Mouse (Mus musculus): Measurements from ENCODE around the gene Dctn1.
"Not testable (repeated sequence)": the region's sequence is repeated elsewhere in the genome, so short reads cannot be mapped to it uniquely, and the experiment has no call there.

Dctn1 gene

GRCm38 (mm10) chr6:83136881-83137575, 28.7 kb upstream of the Dctn1 start:
- no peak for DNase-seq

- no peak for DNase-seq
Observed at GRCm38 (mm10) chr6:83137576-83137950, 28.2 kb upstream of the Dctn1 start.

- DNase-seq, result no peak
Observed at GRCm38 (mm10) chr6:83138056-83138455, 27.7 kb upstream of the Dctn1 start.

- no peak for DNase-seq
Observed at GRCm38 (mm10) chr6:83140044-83140443, 25.7 kb upstream of the Dctn1 start.

- no peak for DNase-seq
Observed at GRCm38 (mm10) chr6:83141636-83142035, 24.1 kb upstream of the Dctn1 start.

GRCm38 (mm10) chr6:83142211-83142731, 23.4 kb upstream of the Dctn1 start:
- DNase-seq, result no peak

GRCm38 (mm10) chr6:83142886-83143285, 22.8 kb upstream of the Dctn1 start:
- no peak for DNase-seq

- no peak for DNase-seq
Observed at GRCm38 (mm10) chr6:83145209-83145608, 20.5 kb upstream of the Dctn1 start.

GRCm38 (mm10) chr6:83145805-83146204, 19.9 kb upstream of the Dctn1 start:
- no peak for DNase-seq

GRCm38 (mm10) chr6:83147280-83147679, 18.4 kb upstream of the Dctn1 start:
- no peak for DNase-seq

GRCm38 (mm10) chr6:83151721-83152120, 14.0 kb upstream of the Dctn1 start:
- DNase-seq, result no peak

- no peak for DNase-seq
Observed at GRCm38 (mm10) chr6:83153038-83153437, 12.7 kb upstream of the Dctn1 start.

GRCm38 (mm10) chr6:83153485-83153884, 12.2 kb upstream of the Dctn1 start:
- DNase-seq, result no peak

- DNase-seq, result no peak
Observed at GRCm38 (mm10) chr6:83155552-83156238, 10.0 kb upstream of the Dctn1 start.

- DNase-seq, result peak; percentile 67
Observed at GRCm38 (mm10) chr6:83156259-83156684, 9.4 kb upstream of the Dctn1 start, which contains the start of the genes Wdr54 and 1700003E16Rik. TSS of gene Wdr54 (minus strand) at chr6:83156397. TSS of gene 1700003E16Rik (plus strand) at chr6:83156404.

GRCm38 (mm10) chr6:83159456-83159855, 6.3 kb upstream of the Dctn1 start:
- not testable (repeated sequence) for DNase-seq

GRCm38 (mm10) chr6:83161442-83161841, 4.3 kb upstream of the Dctn1 start:
- DNase-seq, result no peak

- DNase-seq, result no peak
Observed at GRCm38 (mm10) chr6:83161921-83162641, 3.6 kb upstream of the Dctn1 start.

GRCm38 (mm10) chr6:83162701-83163100, 3.0 kb upstream of the Dctn1 start:
- DNase-seq, result peak; percentile 81

- no peak for DNase-seq
Observed at GRCm38 (mm10) chr6:83165026-83165606, 604 bp upstream of the Dctn1 start.

- no peak for DNase-seq
Observed at GRCm38 (mm10) chr6:83166243-83166630, 517 bp downstream of the Dctn1 start.

- no peak for DNase-seq
Observed at GRCm38 (mm10) chr6:83169872-83170271, 4.2 kb downstream of the Dctn1 start.

GRCm38 (mm10) chr6:83171063-83171462, 5.3 kb downstream of the Dctn1 start:
- DNase-seq, result no peak
